Mouse (Mus musculus) heart, adult 2 months (tissue): ENCODE results near the gene Atg5.

ENCODE experiments used
- CTCF ChIP-seq: fragments of 200-600 bp; IDR thresholded peaks from 2 replicates; pipeline ENCODE4 v1.8.1; 2022; ENCODE audit warnings: antibody characterized with exemption, mild to moderate bottlenecking, moderate library complexity
- EP300 ChIP-seq: fragments of 200-500 bp; IDR thresholded peaks from 2 replicates; pipeline ENCODE4 v1.6.1; 2011; ENCODE audit warnings: low read depth, low read length, control low read depth; ENCODE audit not compliant: insufficient read depth
- POLR2A ChIP-seq: fragments of 200-500 bp; IDR thresholded peaks from 2 replicates; pipeline ENCODE4 v1.6.1; 2011; ENCODE audit warnings: mild to moderate bottlenecking, low read depth, low read length, control low read depth; ENCODE audit not compliant: insufficient read depth

- no peak for TF ChIP-seq POLR2A
- TF ChIP-seq CTCF, result no peak
- no peak for TF ChIP-seq EP300
Measured at GRCm38 (mm10) chr10:44360632-44361031, 92.5 kb downstream of the Atg5 start.
